Mouse (Mus musculus): ENCODE data around the gene Cd24a. TPM values are rescaled to one million over a fixed set of nuclear protein-coding genes. Genes with fewer than 3 reads are reported as not detected.

The Cd24a gene
- polyA plus RNA-seq (2012; rRNA removed) = 26.4 and 39.5 TPM in 2 replicates

GRCm38 (mm10) chr10:43577997-43578331 lies at the start of gene Cd24a:
Gene Cd24a, plus strand, starts transcription at chr10:43578284.
- H3K27ac ChIP-seq (ENCODE audit: insufficient read depth, low read length) = no peak within 1 kb of the TSS
- H3K4me1 ChIP-seq (ENCODE audit: control insufficient read depth, insufficient read depth, low read length) = no peaks in the 10 kb centered on the region
- H3K4me3 ChIP-seq (replicated peaks; ENCODE audit: insufficient read depth, low read depth, low read length) = peak within 1 kb of the TSS; percentile 42
- H3K27me3 ChIP-seq (ENCODE audit: control insufficient read depth, insufficient read depth, low read length) = peaks cover 4% of the 10 kb centered on the region; the same call in 1 of the 2 replicates
- WGBS = 2% methylated on average over 6 of the region's 6 CpGs
- TF ChIP-seq POLR2A (IDR thresholded peaks at IDR 0.05; ENCODE audit: borderline replicate concordance, insufficient read depth, low read length) (no peak), CTCF (IDR thresholded peaks at IDR 0.05; ENCODE audit: borderline replicate concordance, insufficient read depth, low read depth, low read length) (no peak)
- DNase-seq = no peak

- Histone ChIP-seq H3K4me3 (replicated peaks; ENCODE audit: insufficient read depth, low read depth, low read length) (no peak overlapping the region), H3K4me1 (ENCODE audit: control insufficient read depth, insufficient read depth, low read length) (peaks cover 3% of the 10 kb centered on the region), H3K27ac (ENCODE audit: insufficient read depth, low read length) (no peak overlapping the region), H3K27me3 (ENCODE audit: control insufficient read depth, insufficient read depth, low read length) (no peaks in the 10 kb centered on the region)
- WGBS = 88% methylated on average over 1 of the region's 1 CpGs
- no peak for TF ChIP-seq POLR2A (IDR thresholded peaks at IDR 0.05; ENCODE audit: borderline replicate concordance, insufficient read depth, low read length)
- no peak for TF ChIP-seq CTCF (IDR thresholded peaks at IDR 0.05; ENCODE audit: borderline replicate concordance, insufficient read depth, low read depth, low read length)
- DNase-seq = no peak
Observed at GRCm38 (mm10) chr10:43534382-43534781, 43.7 kb upstream of the Cd24a start.

- Histone ChIP-seq H3K4me3 (replicated peaks; ENCODE audit: insufficient read depth, low read depth, low read length) (no peak overlapping the region), H3K27me3 (ENCODE audit: control insufficient read depth, insufficient read depth, low read length) (no peaks in the 10 kb centered on the region), H3K4me1 (ENCODE audit: control insufficient read depth, insufficient read depth, low read length) (peaks cover 3% of the 10 kb centered on the region), H3K27ac (ENCODE audit: insufficient read depth, low read length) (no peak overlapping the region)
- TF ChIP-seq POLR2A (IDR thresholded peaks at IDR 0.05; ENCODE audit: borderline replicate concordance, insufficient read depth, low read length) (no peak), CTCF (IDR thresholded peaks at IDR 0.05; ENCODE audit: borderline replicate concordance, insufficient read depth, low read depth, low read length) (no peak)
- WGBS = 93% methylated on average over 7 of the region's 7 CpGs
- DNase-seq = no peak
Observed at GRCm38 (mm10) chr10:43537652-43538051, 40.4 kb upstream of the Cd24a start.

- 74% methylated on average over 5 of the region's 5 CpGs for WGBS
- TF ChIP-seq CTCF (IDR thresholded peaks at IDR 0.05; ENCODE audit: borderline replicate concordance, insufficient read depth, low read depth, low read length) = no peak
- TF ChIP-seq POLR2A (IDR thresholded peaks at IDR 0.05; ENCODE audit: borderline replicate concordance, insufficient read depth, low read length) = no peak
Observed at GRCm38 (mm10) chr10:43538831-43539230, 39.3 kb upstream of the Cd24a start.

GRCm38 (mm10) chr10:43539746-43540310 lies 38.3 kb upstream of the Cd24a start:
- H3K4me3 ChIP-seq (replicated peaks; ENCODE audit: insufficient read depth, low read depth, low read length) = peak overlapping the region; percentile 86
- TF ChIP-seq POLR2A (IDR thresholded peaks at IDR 0.05; ENCODE audit: borderline replicate concordance, insufficient read depth, low read length) (no peak), CTCF (IDR thresholded peaks at IDR 0.05; ENCODE audit: borderline replicate concordance, insufficient read depth, low read depth, low read length) (no peak)
- no peak for DNase-seq
- H3K27ac ChIP-seq (ENCODE audit: insufficient read depth, low read length) = no peak overlapping the region
- no peaks in the 10 kb centered on the region; the same call in 1 of the 2 replicates for H3K4me1 ChIP-seq (ENCODE audit: control insufficient read depth, insufficient read depth, low read length)
- H3K27me3 ChIP-seq (ENCODE audit: control insufficient read depth, insufficient read depth, low read length) = no peaks in the 10 kb centered on the region
- 15% methylated on average over 12 of the region's 12 CpGs for WGBS

More at GRCm38 (mm10) chr10:43538831-43539230, 39.3 kb upstream of the Cd24a start:
- no peak overlapping the region for H3K27ac ChIP-seq (ENCODE audit: insufficient read depth, low read length)
- no peak for DNase-seq
- H3K27me3 ChIP-seq (ENCODE audit: control insufficient read depth, insufficient read depth, low read length) = no peaks in the 10 kb centered on the region
- no peaks in the 10 kb centered on the region; the same call in 1 of the 2 replicates for H3K4me1 ChIP-seq (ENCODE audit: control insufficient read depth, insufficient read depth, low read length)
- no peak overlapping the region for H3K4me3 ChIP-seq (replicated peaks; ENCODE audit: insufficient read depth, low read depth, low read length)

- no peaks in the 10 kb centered on the region; the same call in 1 of the 2 replicates for H3K4me1 ChIP-seq (ENCODE audit: control insufficient read depth, insufficient read depth, low read length)
- under 1% methylated on average over 55 of the region's 56 CpGs for WGBS
- no peaks in the 10 kb centered on the region for H3K27me3 ChIP-seq (ENCODE audit: control insufficient read depth, insufficient read depth, low read length)
- H3K4me3 ChIP-seq (replicated peaks; ENCODE audit: insufficient read depth, low read depth, low read length) = peak within 1 kb of the TSS; percentile 86
- peak; percentile 95 to 96 for DNase-seq
- TF ChIP-seq POLR2A (IDR thresholded peaks at IDR 0.05; ENCODE audit: borderline replicate concordance, insufficient read depth, low read length) (peak; percentile 68; the same call in 1 of the 2 replicates), CTCF (IDR thresholded peaks at IDR 0.05; ENCODE audit: borderline replicate concordance, insufficient read depth, low read depth, low read length) (peak; percentile 92)
- H3K27ac ChIP-seq (ENCODE audit: insufficient read depth, low read length) = peak within 1 kb of the TSS; percentile 77
Observed at GRCm38 (mm10) chr10:43540442-43541152, 37.5 kb upstream of the Cd24a start, which contains the start of gene 1700021F05Rik. Gene 1700021F05Rik, minus strand, starts transcription at chr10:43540994.

- DNase-seq = no peak
- H3K27me3 ChIP-seq (ENCODE audit: control insufficient read depth, insufficient read depth, low read length) = no peaks in the 10 kb centered on the region
- H3K4me1 ChIP-seq (ENCODE audit: control insufficient read depth, insufficient read depth, low read length) = no peaks in the 10 kb centered on the region; the same call in 1 of the 2 replicates
- H3K27ac ChIP-seq (ENCODE audit: insufficient read depth, low read length) = no peak overlapping the region
- no peak for TF ChIP-seq POLR2A (IDR thresholded peaks at IDR 0.05; ENCODE audit: borderline replicate concordance, insufficient read depth, low read length)
- no peak for TF ChIP-seq CTCF (IDR thresholded peaks at IDR 0.05; ENCODE audit: borderline replicate concordance, insufficient read depth, low read depth, low read length)
- WGBS = 37% methylated on average over 8 of the region's 8 CpGs
- no peak overlapping the region for H3K4me3 ChIP-seq (replicated peaks; ENCODE audit: insufficient read depth, low read depth, low read length)
Observed at GRCm38 (mm10) chr10:43541153-43541544, 36.9 kb upstream of the Cd24a start.

GRCm38 (mm10) chr10:43549411-43549810 lies 28.7 kb upstream of the Cd24a start:
- WGBS = 60% methylated on average over 5 of the region's 5 CpGs
- no peaks in the 10 kb centered on the region for H3K27me3 ChIP-seq (ENCODE audit: control insufficient read depth, insufficient read depth, low read length)
- H3K27ac ChIP-seq (ENCODE audit: insufficient read depth, low read length) = no peak overlapping the region
- H3K4me3 ChIP-seq (replicated peaks; ENCODE audit: insufficient read depth, low read depth, low read length) = no peak overlapping the region
- TF ChIP-seq POLR2A (IDR thresholded peaks at IDR 0.05; ENCODE audit: borderline replicate concordance, insufficient read depth, low read length) (no peak), CTCF (IDR thresholded peaks at IDR 0.05; ENCODE audit: borderline replicate concordance, insufficient read depth, low read depth, low read length) (no peak)
- DNase-seq = no peak
- H3K4me1 ChIP-seq (ENCODE audit: control insufficient read depth, insufficient read depth, low read length) = no peaks in the 10 kb centered on the region

Data from cerebellum, adult 2 months (tissue).